Comparison of ENCODE assay signal across 18 mouse cellular contexts in genomic region chr8:105354549-105354948, GRCm38 (mm10). TPM values are rescaled to one million over a fixed set of nuclear protein-coding genes. Genes with fewer than 3 reads are reported as not detected.
DNase-seq lines count a peak whose midpoint lies in the region; ATAC-seq and TF ChIP-seq lines count a peak whose summit lies in the region.
"Had no signal": no experiment of that assay in that cellular context is flagged by ENCODE, and none has a peak within 500 bp of the region (broad histone marks: within the 10 kb centered on the region; RNA-seq: fewer than 3 reads in every experiment).

No protein-coding gene starts in this region.

- peaks cover 33% of the 10 kb centered on the region for H3K36me3 ChIP-seq in midbrain, postnatal 0 days (ENCODE audit: insufficient read depth, low read length)
- H3K36me3 ChIP-seq in midbrain, embryonic 14.5 days (ENCODE audit: control insufficient read depth, insufficient read depth, low read length): peaks cover 25% of the 10 kb centered on the region
- no peaks in the 10 kb centered on the region for H3K36me3 ChIP-seq in intestine, embryonic 15.5 days
- H3K36me3 ChIP-seq in small intestine, adult 2 months (ENCODE audit: control insufficient read depth, insufficient read depth, low read length): no peaks in the 10 kb centered on the region
- peaks cover 29% of the 10 kb centered on the region for H3K36me3 ChIP-seq in forebrain, postnatal 0 days (ENCODE audit: insufficient read depth)
- H3K36me3 ChIP-seq: G1E; heart, embryonic 12.5 days had no signal

- DNase-seq in gastrocnemius, adult 2 months: peak; percentile 7
- DNase-seq in gastrocnemius, postnatal 4 days (ENCODE audit: low spot score in 2 of 2): no peak
- DNase-seq in midbrain, postnatal 0 days (ENCODE audit: low spot score): no peak
- no peak for DNase-seq in midbrain, embryonic 14.5 days
- no peak for DNase-seq in forebrain, postnatal 0 days
- no peak for DNase-seq in embryo, embryonic 10.5 days (ENCODE audit: low spot score)
- DNase-seq: adrenal gland, postnatal 10 days; cerebellum, postnatal 36 days; gastrocnemius, postnatal 36 days had no signal

- TF ChIP-seq POLR2A in small intestine, adult 2 months (IDR thresholded peaks at IDR 0.05; ENCODE audit: low read depth, low read length): no peak

- ATAC-seq in midbrain, postnatal 0 days (ENCODE audit: low FRiP score): no peak
- no peak for ATAC-seq in midbrain, embryonic 14.5 days (ENCODE audit: low FRiP score, low TSS enrichment)
- ATAC-seq in intestine, embryonic 15.5 days: peak; percentile 57
- no peak for ATAC-seq in forebrain, postnatal 0 days
- ATAC-seq: CD4-positive, CD25-positive, alpha-beta regulatory T cell, adult 4 months; hindbrain, embryonic 16.5 days; inflammation-experienced regulatory T-cells, adult 6 months had no signal

- no peaks in the 10 kb centered on the region for H3K27me3 ChIP-seq in midbrain, postnatal 0 days (ENCODE audit: insufficient read depth, low read length)
- no peaks in the 10 kb centered on the region for H3K27me3 ChIP-seq in midbrain, embryonic 14.5 days (ENCODE audit: control insufficient read depth, insufficient read depth, low read length)
- peaks cover 5% of the 10 kb centered on the region; the same call in 1 of the 2 replicates for H3K27me3 ChIP-seq in intestine, embryonic 15.5 days (replicated peaks)
- H3K27me3 ChIP-seq in small intestine, adult 2 months (ENCODE audit: control insufficient read depth, insufficient read depth, low read length): 0 out of 2 replicates have a peak, but pooled peaks cover 3% of the 10 kb centered on the region
- no peaks in the 10 kb centered on the region for H3K27me3 ChIP-seq in forebrain, postnatal 0 days (ENCODE audit: insufficient read depth, low read length)

- 0 out of 2 replicates have a peak overlapping the region, but pooled peaks have one; percentile 19 for H3K9ac ChIP-seq in midbrain, postnatal 0 days (replicated peaks; ENCODE audit: low read length, poor library complexity, severe bottlenecking)
- H3K9ac ChIP-seq in midbrain, embryonic 14.5 days (replicated peaks; ENCODE audit: low read length): no peak overlapping the region
- no peak overlapping the region for H3K9ac ChIP-seq in intestine, embryonic 15.5 days
- H3K9ac ChIP-seq in forebrain, postnatal 0 days: no peak overlapping the region
- H3K9ac ChIP-seq: heart, embryonic 12.5 days had no signal

- H3K27ac ChIP-seq in gastrocnemius, adult 2 months: peak overlapping the region; percentile 50; the same call in 1 of the 2 replicates
- no peak overlapping the region for H3K27ac ChIP-seq in midbrain, postnatal 0 days (ENCODE audit: low read depth, low read length)
- no peak overlapping the region for H3K27ac ChIP-seq in midbrain, embryonic 14.5 days (replicated peaks; ENCODE audit: low read depth, low read length)
- no peak overlapping the region for H3K27ac ChIP-seq in intestine, embryonic 15.5 days
- peak overlapping the region; percentile 6; the same call in 1 of the 2 replicates for H3K27ac ChIP-seq in small intestine, adult 2 months (ENCODE audit: insufficient read depth, low read depth, low read length)
- no peak overlapping the region for H3K27ac ChIP-seq in forebrain, postnatal 0 days (ENCODE audit: low read depth, low read length)

- no peak for TF ChIP-seq CTCF in gastrocnemius, adult 2 months (IDR thresholded peaks at IDR 0.05)
- TF ChIP-seq CTCF in midbrain, postnatal 0 days (IDR thresholded peaks at IDR 0.05): no peak
- TF ChIP-seq CTCF in small intestine, adult 2 months (IDR thresholded peaks at IDR 0.05; ENCODE audit: extremely low read depth, insufficient read length, insufficient replicate concordance, low read depth, low read length): no peak
- no peak for TF ChIP-seq CTCF in forebrain, postnatal 0 days (IDR thresholded peaks at IDR 0.05; ENCODE audit: low read depth)

- no peak overlapping the region for H3K4me3 ChIP-seq in gastrocnemius, adult 2 months
- H3K4me3 ChIP-seq in midbrain, postnatal 0 days (ENCODE audit: low read depth, low read length): no peak overlapping the region
- no peak overlapping the region for H3K4me3 ChIP-seq in midbrain, embryonic 14.5 days (replicated peaks; ENCODE audit: low read depth, low read length)
- no peak overlapping the region for H3K4me3 ChIP-seq in intestine, embryonic 15.5 days (replicated peaks)
- H3K4me3 ChIP-seq in small intestine, adult 2 months (ENCODE audit: low read depth, low read length): no peak overlapping the region
- no peak overlapping the region for H3K4me3 ChIP-seq in forebrain, postnatal 0 days (ENCODE audit: low read depth, low read length)
- H3K4me3 ChIP-seq: heart, embryonic 12.5 days had no signal

- intact Hi-C loops in gastrocnemius, adult 2 months (cut with DNase I): no loop called here

- H3K4me2 ChIP-seq in midbrain, postnatal 0 days (ENCODE audit: low read depth, low read length, poor library complexity, severe bottlenecking): no peak overlapping the region
- no peak overlapping the region for H3K4me2 ChIP-seq in midbrain, embryonic 14.5 days (ENCODE audit: low read length)
- no peak overlapping the region for H3K4me2 ChIP-seq in intestine, embryonic 15.5 days (replicated peaks)
- H3K4me2 ChIP-seq in forebrain, postnatal 0 days (ENCODE audit: low read depth): no peak overlapping the region
- H3K4me2 ChIP-seq: heart, embryonic 12.5 days had no signal

- 94% methylated on average over 4 of the region's 4 CpGs for WGBS in midbrain, postnatal 0 days
- 88% methylated on average over 4 of the region's 4 CpGs for WGBS in midbrain, embryonic 14.5 days
- WGBS in intestine, embryonic 15.5 days: 81% methylated on average over 4 of the region's 4 CpGs
- 51% methylated on average over 4 of the region's 4 CpGs for whole genome bisulfite sequencing in small intestine, adult 2 months
- 92% methylated on average over 4 of the region's 4 CpGs for WGBS in forebrain, postnatal 0 days

- H3K9me3 ChIP-seq in midbrain, postnatal 0 days (ENCODE audit: low read length): no peaks in the 10 kb centered on the region
- no peaks in the 10 kb centered on the region for H3K9me3 ChIP-seq in midbrain, embryonic 14.5 days (ENCODE audit: control insufficient read depth, low read length)
- no peaks in the 10 kb centered on the region for H3K9me3 ChIP-seq in intestine, embryonic 15.5 days
- no peaks in the 10 kb centered on the region for H3K9me3 ChIP-seq in forebrain, postnatal 0 days (ENCODE audit: low read length)
- H3K9me3 ChIP-seq: G1E; heart, embryonic 12.5 days had no signal

- H3K4me1 ChIP-seq in midbrain, postnatal 0 days (ENCODE audit: insufficient read depth, low read length): peaks cover 4% of the 10 kb centered on the region; the same call in 1 of the 2 replicates
- peaks cover 10% of the 10 kb centered on the region for H3K4me1 ChIP-seq in midbrain, embryonic 14.5 days (ENCODE audit: control insufficient read depth, insufficient read depth, low read length)
- peaks cover 12% of the 10 kb centered on the region for H3K4me1 ChIP-seq in intestine, embryonic 15.5 days (replicated peaks)
- peaks cover 11% of the 10 kb centered on the region for H3K4me1 ChIP-seq in small intestine, adult 2 months (ENCODE audit: control insufficient read depth, insufficient read depth, insufficient read length, low read length)
- peaks cover 7% of the 10 kb centered on the region; the same call in 1 of the 2 replicates for H3K4me1 ChIP-seq in forebrain, postnatal 0 days (ENCODE audit: insufficient read depth)

RNA-seq across cellular contexts. Expression of gene Slc9a5, which starts 5.9 kb away (rescaled TPM):
- under 1 TPM; 0.45 to 0.92 TPM for total RNA-seq in gastrocnemius, adult 2 months (2021)
- total RNA-seq in gastrocnemius, postnatal 4 days (2021): 1 to 10 TPM; 4.0 to 4.2 TPM
- total RNA-seq in midbrain, postnatal 0 days (2014; rRNA removed): 28.3 and 28.4 TPM in 2 replicates
- polyA plus RNA-seq in midbrain, postnatal 0 days (2015; fragmentation: Nextera tagmentation; extraction: Ambion mirVana): 12.8 and 14.4 TPM in 2 replicates
- polyA plus RNA-seq in midbrain, embryonic 14.5 days (2014; fragmentation: Nextera tagmentation; extraction: Ambion mirVana): 8.3 and 10.2 TPM in 2 replicates
- 1.4 and 1.7 TPM in 2 replicates for polyA plus RNA-seq in intestine, embryonic 15.5 days (2015; fragmentation: Nextera tagmentation; extraction: Ambion mirVana)
- 1.4 and 3.1 TPM in 2 replicates for polyA plus RNA-seq in small intestine, adult 2 months (2012; rRNA removed)
- 17.5 and 17.8 TPM in 2 replicates for total RNA-seq in forebrain, postnatal 0 days (2014; rRNA removed)
- 5.6 and 7.2 TPM in 2 replicates for polyA plus RNA-seq in forebrain, postnatal 0 days (2015; fragmentation: Nextera tagmentation; extraction: Ambion mirVana)

RNA-seq across cellular contexts. Expression of gene Fhod1, which starts 6.8 kb away (rescaled TPM):
- total RNA-seq in gastrocnemius, adult 2 months (2021): 10 to 100 TPM; 17.5 to 23.4 TPM
- total RNA-seq in gastrocnemius, postnatal 4 days (2021): 10 to 100 TPM; 12.4 to 14.2 TPM
- 3.8 and 4.4 TPM in 2 replicates for total RNA-seq in midbrain, postnatal 0 days (2014; rRNA removed)
- polyA plus RNA-seq in midbrain, postnatal 0 days (2015; fragmentation: Nextera tagmentation; extraction: Ambion mirVana): 0.48 and 0.56 TPM in 2 replicates
- polyA plus RNA-seq in midbrain, embryonic 14.5 days (2014; fragmentation: Nextera tagmentation; extraction: Ambion mirVana): 0.59 and 0.84 TPM in 2 replicates
- 1.3 and 1.9 TPM in 2 replicates for polyA plus RNA-seq in intestine, embryonic 15.5 days (2015; fragmentation: Nextera tagmentation; extraction: Ambion mirVana)
- 15.4 and 19.6 TPM in 2 replicates for polyA plus RNA-seq in small intestine, adult 2 months (2012; rRNA removed)
- 1.4 and 2.1 TPM in 2 replicates for total RNA-seq in forebrain, postnatal 0 days (2014; rRNA removed)
- polyA plus RNA-seq in forebrain, postnatal 0 days (2015; fragmentation: Nextera tagmentation; extraction: Ambion mirVana): 0.15 and 0.30 TPM in 2 replicates

RNA-seq across cellular contexts. Expression of gene Plekhg4, which starts 18.5 kb away (rescaled TPM):
- total RNA-seq in gastrocnemius, adult 2 months (2021): not detected
- under 1 TPM; 0.17 to 0.26 TPM for total RNA-seq in gastrocnemius, postnatal 4 days (2021)
- total RNA-seq in midbrain, postnatal 0 days (2014; rRNA removed): 6.3 and 8.7 TPM in 2 replicates
- polyA plus RNA-seq in midbrain, postnatal 0 days (2015; fragmentation: Nextera tagmentation; extraction: Ambion mirVana): 1.7 and 2.5 TPM in 2 replicates
- polyA plus RNA-seq in midbrain, embryonic 14.5 days (2014; fragmentation: Nextera tagmentation; extraction: Ambion mirVana): 1.4 and 3.0 TPM in 2 replicates
- 0.10 and 0.27 TPM in 2 replicates for polyA plus RNA-seq in intestine, embryonic 15.5 days (2015; fragmentation: Nextera tagmentation; extraction: Ambion mirVana)
- polyA plus RNA-seq in small intestine, adult 2 months (2012; rRNA removed): 0.14 and 0.41 TPM in 2 replicates
- total RNA-seq in forebrain, postnatal 0 days (2014; rRNA removed): 4.2 and 4.5 TPM in 2 replicates
- polyA plus RNA-seq in forebrain, postnatal 0 days (2015; fragmentation: Nextera tagmentation; extraction: Ambion mirVana): 0.70 and 0.77 TPM in 2 replicates
- total RNA-seq: heart, adult 8-10 months; heart, postnatal 25 days had no signal
- polyA plus RNA-seq: CD4-positive, CD25-positive, alpha-beta regulatory T cell, adult 4 months; heart, embryonic 12.5 days had no signal

RNA-seq across cellular contexts. Expression of gene Tmem208, which starts 28.4 kb away (rescaled TPM):
- total RNA-seq in gastrocnemius, adult 2 months (2021): 10 to 100 TPM; 20.1 to 24.6 TPM
- total RNA-seq in gastrocnemius, postnatal 4 days (2021): 10 to 100 TPM; 28.7 to 29.5 TPM
- 81.3 and 88.4 TPM in 2 replicates for total RNA-seq in midbrain, postnatal 0 days (2014; rRNA removed)
- polyA plus RNA-seq in midbrain, postnatal 0 days (2015; fragmentation: Nextera tagmentation; extraction: Ambion mirVana): 129 and 152 TPM in 2 replicates
- polyA plus RNA-seq in midbrain, embryonic 14.5 days (2014; fragmentation: Nextera tagmentation; extraction: Ambion mirVana): 122 and 149 TPM in 2 replicates
- 128 and 151 TPM in 2 replicates for polyA plus RNA-seq in intestine, embryonic 15.5 days (2015; fragmentation: Nextera tagmentation; extraction: Ambion mirVana)
- polyA plus RNA-seq in small intestine, adult 2 months (2012; rRNA removed): 77.5 and 105 TPM in 2 replicates
- total RNA-seq in forebrain, postnatal 0 days (2014; rRNA removed): 76.4 and 109 TPM in 2 replicates
- 126 and 140 TPM in 2 replicates for polyA plus RNA-seq in forebrain, postnatal 0 days (2015; fragmentation: Nextera tagmentation; extraction: Ambion mirVana)

RNA-seq across cellular contexts. Expression of gene Lrrc29, which starts 28.5 kb away (rescaled TPM):
- total RNA-seq in gastrocnemius, adult 2 months (2021): 1 to 10 TPM in 1 of 2 experiments, under 1 TPM in 1; 0.99 to 1.3 TPM
- total RNA-seq in gastrocnemius, postnatal 4 days (2021): 1 to 10 TPM; 3.6 to 4.1 TPM
- 2.5 and 4.5 TPM in 2 replicates for total RNA-seq in midbrain, postnatal 0 days (2014; rRNA removed)
- polyA plus RNA-seq in midbrain, postnatal 0 days (2015; fragmentation: Nextera tagmentation; extraction: Ambion mirVana): 2.1 and 2.4 TPM in 2 replicates
- 0.72 and 0.86 TPM in 2 replicates for polyA plus RNA-seq in midbrain, embryonic 14.5 days (2014; fragmentation: Nextera tagmentation; extraction: Ambion mirVana)
- 1.3 and 2.3 TPM in 2 replicates for polyA plus RNA-seq in intestine, embryonic 15.5 days (2015; fragmentation: Nextera tagmentation; extraction: Ambion mirVana)
- 2.7 and 6.9 TPM in 2 replicates for polyA plus RNA-seq in small intestine, adult 2 months (2012; rRNA removed)
- total RNA-seq in forebrain, postnatal 0 days (2014; rRNA removed): 1.6 and 3.0 TPM in 2 replicates
- 1.8 and 2.1 TPM in 2 replicates for polyA plus RNA-seq in forebrain, postnatal 0 days (2015; fragmentation: Nextera tagmentation; extraction: Ambion mirVana)

Comparison
In these comparisons a context has a peak if more than half of its experiments do, and no peak if none do; other contexts are left out.
1. H3K27ac ChIP-seq: peak in gastrocnemius, adult 2 months (single experiment) and small intestine, adult 2 months (single experiment); none in midbrain, postnatal 0 days (single experiment), midbrain, embryonic 14.5 days (single experiment), intestine, embryonic 15.5 days (single experiment) and forebrain, postnatal 0 days (single experiment).